Mouse (Mus musculus) heart, adult 2 months (tissue): Measurements from ENCODE around the gene Cpe. TPM values are rescaled to one million over a fixed set of nuclear protein-coding genes. Genes with fewer than 3 reads are reported as not detected.
"Not testable (repeated sequence)": the region's sequence is repeated elsewhere in the genome, so short reads cannot be mapped to it uniquely, and the experiment has no call there.

ENCODE experiments used
- DNase-seq, 2 experiments: peaks; one replicate each; pipeline ENCODE4 v3.0.0; 2021
- H3K27ac ChIP-seq: fragments of 200-600 bp; 2 replicates; pipeline ENCODE4 v1.8.1; 2022
- H3K27me3 ChIP-seq: fragments of 200-500 bp; 2 replicates; pipeline ENCODE4 v1.6.1; 2012; ENCODE audit warnings: mild to moderate bottlenecking, low read length, inconsistent platforms, mixed read lengths; ENCODE audit not compliant: control insufficient read depth, insufficient read depth
- H3K36me3 ChIP-seq: fragments of 200-500 bp; 2 replicates; pipeline ENCODE4 v1.6.1; 2012; ENCODE audit warnings: low read length, inconsistent platforms; ENCODE audit not compliant: control insufficient read depth, insufficient read depth
- H3K4me1 ChIP-seq: fragments of 200-500 bp; 2 replicates; pipeline ENCODE4 v1.6.1; 2011; ENCODE audit warnings: low read length; ENCODE audit not compliant: control insufficient read depth, insufficient read depth
- H3K4me3 ChIP-seq: fragments of 200-600 bp; 2 replicates; pipeline ENCODE4 v1.8.1; 2022
- H3K79me2 ChIP-seq: fragments of 200-500 bp; replicated peaks from 2 replicates; pipeline ENCODE4 v1.6.1; 2012; ENCODE audit warnings: mild to moderate bottlenecking, inconsistent platforms, low read length, moderate library complexity, mixed read lengths; ENCODE audit not compliant: control insufficient read depth, insufficient read depth
- H3K9ac ChIP-seq: fragments of 200-500 bp; 2 replicates; pipeline ENCODE4 v1.6.1; 2012; ENCODE audit warnings: low read depth, mild to moderate bottlenecking, control low read depth, inconsistent platforms, low read length, mixed read lengths
- CTCF ChIP-seq: fragments of 200-600 bp; IDR thresholded peaks from 2 replicates; pipeline ENCODE4 v1.8.1; 2022; ENCODE audit warnings: antibody characterized with exemption, mild to moderate bottlenecking, moderate library complexity
- EP300 ChIP-seq: fragments of 200-500 bp; IDR thresholded peaks from 2 replicates; pipeline ENCODE4 v1.6.1; 2011; ENCODE audit warnings: low read depth, low read length, control low read depth; ENCODE audit not compliant: insufficient read depth
- POLR2A ChIP-seq: fragments of 200-500 bp; IDR thresholded peaks from 2 replicates; pipeline ENCODE4 v1.6.1; 2011; ENCODE audit warnings: mild to moderate bottlenecking, low read depth, low read length, control low read depth; ENCODE audit not compliant: insufficient read depth
- WGBS: fragments of 180-500 bp; shearing (Covaris S2); methylation state at CpG from one replicate; pipeline ENCODE4 v1.1.7; 2018; 5-methylcytosine and 5-hydroxymethylcytosine counted together
- intact Hi-C: fragments of 180-260 bp; cut with DNase I; formaldehyde crosslinking; loops from one replicate; pipeline ENCODE4 v1.15.1; 2025
- polyA plus RNA-seq: library from polyadenylated mRNA; depleted of rRNA; stranded (reverse); fragments of >200 nt; gene quantifications from 2 replicates; pipeline ENCODE4 v1.2.3, GENCODE M21; 2012
- total RNA-seq, 2 experiments: library from RNA; stranded (reverse); gene quantifications; 2 replicates each; pipeline ENCODE4 v1.2.3; 2021

Cpe gene
- total and polyA plus RNA-seq, 3 experiments, result 112 to 256 (median 241) TPM

GRCm38 (mm10) chr8:64672920-64673319, 19.9 kb downstream of the Cpe start:
- no peaks in the 10 kb centered on the region for H3K79me2 ChIP-seq
- DNase-seq, result no peak
- no peak overlapping the region for H3K4me3 ChIP-seq
- WGBS, result 64% methylated on average over 2 of the region's 2 CpGs
- intact Hi-C loops, result no loop called here
- TF ChIP-seq CTCF, result no peak
- TF ChIP-seq POLR2A, result no peak
- no peak overlapping the region for H3K27ac ChIP-seq
- no peaks in the 10 kb centered on the region for H3K36me3 ChIP-seq
- H3K9ac ChIP-seq, result no peak overlapping the region
- no peaks in the 10 kb centered on the region for H3K27me3 ChIP-seq
- H3K4me1 ChIP-seq, result no peaks in the 10 kb centered on the region

- intact Hi-C loops, result no loop called here
- no peaks in the 10 kb centered on the region for H3K79me2 ChIP-seq
- H3K36me3 ChIP-seq, result no peaks in the 10 kb centered on the region
- H3K27ac ChIP-seq, result no peak overlapping the region
- WGBS, result 33% methylated on average over 1 of the region's 1 CpGs
- TF ChIP-seq POLR2A (no peak), CTCF (no peak), EP300 (no peak)
- H3K27me3 ChIP-seq, result no peaks in the 10 kb centered on the region
- DNase-seq, result no peak
- no peak overlapping the region for H3K4me3 ChIP-seq
- H3K4me1 ChIP-seq, result no peaks in the 10 kb centered on the region
- H3K9ac ChIP-seq, result no peak overlapping the region
Measured at GRCm38 (mm10) chr8:64671937-64672336, 20.9 kb downstream of the Cpe start.

- H3K4me3 ChIP-seq, H3K27me3 ChIP-seq, H3K9ac ChIP-seq, intact Hi-C loops, H3K36me3 ChIP-seq, H3K4me1 ChIP-seq, H3K79me2 ChIP-seq, DNase-seq: not testable (repeated sequence)
- peak overlapping the region; percentile 81 for H3K27ac ChIP-seq
- WGBS, result 69% methylated on average over 13 of the region's 13 CpGs
Measured at GRCm38 (mm10) chr8:64666305-64666704, 26.5 kb downstream of the Cpe start.

GRCm38 (mm10) chr8:64665563-64665962, 27.3 kb downstream of the Cpe start:
- H3K9ac ChIP-seq, result no peak overlapping the region
- H3K4me3 ChIP-seq, result no peak overlapping the region
- no peaks in the 10 kb centered on the region for H3K27me3 ChIP-seq
- 8% methylated on average over 3 of the region's 3 CpGs for WGBS
- intact Hi-C loops, result no loop called here
- peak overlapping the region; percentile 81 for H3K27ac ChIP-seq
- H3K4me1 ChIP-seq, result peaks cover 6% of the 10 kb centered on the region
- peaks cover 4% of the 10 kb centered on the region for H3K36me3 ChIP-seq
- peaks cover 4% of the 10 kb centered on the region for H3K79me2 ChIP-seq
- TF ChIP-seq CTCF (no peak), POLR2A (peak; percentile 39; the same call in 1 of the 2 replicates), EP300 (no peak)
- peak; percentile 29 to 42 for DNase-seq

- H3K27ac ChIP-seq, result peak overlapping the region; percentile 87
- 65% methylated on average over 3 of the region's 3 CpGs for WGBS
Measured at GRCm38 (mm10) chr8:64664811-64665210, 28.0 kb downstream of the Cpe start.

GRCm38 (mm10) chr8:64664350-64664749, 28.5 kb downstream of the Cpe start:
- no peaks in the 10 kb centered on the region for H3K27me3 ChIP-seq
- 47% methylated on average over 2 of the region's 2 CpGs for WGBS
- H3K79me2 ChIP-seq, result peaks cover 4% of the 10 kb centered on the region

More at GRCm38 (mm10) chr8:64664811-64665210, 28.0 kb downstream of the Cpe start:
- H3K4me1 ChIP-seq, result peaks cover 6% of the 10 kb centered on the region
- H3K27me3 ChIP-seq, result no peaks in the 10 kb centered on the region
- H3K9ac ChIP-seq, result no peak overlapping the region
- intact Hi-C loops, result no loop called here
- no peak for DNase-seq
- peaks cover 4% of the 10 kb centered on the region for H3K79me2 ChIP-seq
- no peak for TF ChIP-seq CTCF
- TF ChIP-seq EP300, result no peak
- TF ChIP-seq POLR2A, result no peak
- peaks cover 4% of the 10 kb centered on the region for H3K36me3 ChIP-seq
- H3K4me3 ChIP-seq, result no peak overlapping the region

GRCm38 (mm10) chr8:64659097-64659496, 33.8 kb downstream of the Cpe start:
- Histone ChIP-seq H3K36me3 (peaks cover under 1% of the 10 kb centered on the region; the same call in 1 of the 2 replicates), H3K27ac (no peak overlapping the region), H3K4me3 (no peak overlapping the region), H3K79me2 (peaks cover 4% of the 10 kb centered on the region), H3K9ac (no peak overlapping the region), H3K27me3 (no peaks in the 10 kb centered on the region), H3K4me1 (no peaks in the 10 kb centered on the region; the same call in none of the 2 replicates)
- intact Hi-C loops, result no loop called here
- TF ChIP-seq EP300 (no peak), POLR2A (no peak), CTCF (no peak)
- no peak for DNase-seq
- 67% methylated on average over 5 of the region's 5 CpGs for WGBS

More at GRCm38 (mm10) chr8:64664350-64664749, 28.5 kb downstream of the Cpe start:
- Histone ChIP-seq H3K4me1 (peaks cover 6% of the 10 kb centered on the region), H3K27ac (peak overlapping the region; percentile 87), H3K9ac (no peak overlapping the region), H3K4me3 (no peak overlapping the region), H3K36me3 (peaks cover 4% of the 10 kb centered on the region)
- no peak for DNase-seq
- intact Hi-C loops, result no loop called here
- no peak for TF ChIP-seq CTCF
- TF ChIP-seq EP300, result no peak
- no peak for TF ChIP-seq POLR2A
